ENCODE assay signal across 8 mouse cellular contexts in genomic region chr10:84754851-84755785, GRCm38 (mm10). TPM values are rescaled to one million over a fixed set of nuclear protein-coding genes. Genes with fewer than 3 reads are reported as not detected.
DNase-seq lines count a peak whose midpoint lies in the region; ATAC-seq and TF ChIP-seq lines count a peak whose summit lies in the region.

No protein-coding gene starts in this region.

- no peaks in the 10 kb centered on the region for H3K9me3 ChIP-seq in lung, embryonic 15.5 days
- H3K9me3 ChIP-seq in heart, postnatal 0 days (replicated peaks; ENCODE audit: control insufficient read depth, low read length), result no peaks in the 10 kb centered on the region
- no peaks in the 10 kb centered on the region for H3K9me3 ChIP-seq in liver, embryonic 12.5 days (replicated peaks)

- no peaks in the 10 kb centered on the region for H3K36me3 ChIP-seq in lung, embryonic 15.5 days
- no peaks in the 10 kb centered on the region for H3K36me3 ChIP-seq in heart, postnatal 0 days (replicated peaks; ENCODE audit: control insufficient read depth, insufficient read depth, low read length)
- H3K36me3 ChIP-seq in liver, embryonic 12.5 days, result no peaks in the 10 kb centered on the region

- H3K27ac ChIP-seq in lung, embryonic 15.5 days, result no peak overlapping the region
- no peak overlapping the region for H3K27ac ChIP-seq in heart, postnatal 0 days (ENCODE audit: low read depth)
- no peak overlapping the region for H3K27ac ChIP-seq in liver, embryonic 12.5 days

- peak overlapping the region; percentile 55 for H3K4me2 ChIP-seq in lung, embryonic 15.5 days
- peak overlapping the region; percentile 56 for H3K4me2 ChIP-seq in heart, postnatal 0 days (ENCODE audit: low read depth, low read length)
- H3K4me2 ChIP-seq in liver, embryonic 12.5 days, result peak overlapping the region; percentile 51

- H3K4me1 ChIP-seq in lung, embryonic 15.5 days, result peaks cover 36% of the 10 kb centered on the region
- peaks cover 4% of the 10 kb centered on the region for H3K4me1 ChIP-seq in lung, adult 2 months (ENCODE audit: control insufficient read depth, insufficient read depth, low read length)
- H3K4me1 ChIP-seq in heart, postnatal 0 days (ENCODE audit: control insufficient read depth, insufficient read depth), result peaks cover 23% of the 10 kb centered on the region
- H3K4me1 ChIP-seq in liver, embryonic 12.5 days, result peaks cover 10% of the 10 kb centered on the region; the same call in 1 of the 2 replicates

- no peak for TF ChIP-seq CTCF in lung, adult 2 months (IDR thresholded peaks at IDR 0.05; ENCODE audit: insufficient read depth, low read length)
- TF ChIP-seq CTCF in heart, postnatal 0 days (IDR thresholded peaks at IDR 0.05; ENCODE audit: low read depth), result no peak

- 1% methylated on average over 65 of the region's 66 CpGs for WGBS in lung, embryonic 15.5 days
- 3% methylated on average over 66 of the region's 66 CpGs for WGBS in lung, adult 2 months
- WGBS in heart, postnatal 0 days, result 2% methylated on average over 61 of the region's 66 CpGs
- 2% methylated on average over 62 of the region's 66 CpGs for WGBS in liver, embryonic 12.5 days (ENCODE audit: insufficient replicate concordance)

- peak overlapping the region; percentile 27 for H3K4me3 ChIP-seq in lung, embryonic 15.5 days
- H3K4me3 ChIP-seq in lung, adult 2 months (replicated peaks; ENCODE audit: extremely low read depth, low read depth, low read length), result no peak overlapping the region
- peak overlapping the region; percentile 38 for H3K4me3 ChIP-seq in heart, postnatal 0 days (ENCODE audit: low read depth, low read length)
- peak overlapping the region; percentile 35 for H3K4me3 ChIP-seq in liver, embryonic 12.5 days

- no peak for TF ChIP-seq EP300 in heart, postnatal 0 days (IDR thresholded peaks at IDR 0.05; ENCODE audit: low read depth)

- TF ChIP-seq POLR2A in lung, adult 2 months (IDR thresholded peaks at IDR 0.05; ENCODE audit: borderline replicate concordance, extremely low read depth, low read depth, low read length), result no peak

- no peak for ATAC-seq in lung, embryonic 15.5 days (ENCODE audit: borderline replicate concordance, extremely low read depth, low FRiP score, low TSS enrichment)
- ATAC-seq in heart, postnatal 0 days (ENCODE audit: insufficient read depth, low read depth), result peak; percentile 55; the same call in 1 of the 2 replicates
- ATAC-seq in liver, embryonic 12.5 days, result no peak

- peaks cover 91% of the 10 kb centered on the region for H3K27me3 ChIP-seq in lung, embryonic 15.5 days
- peaks cover 93% of the 10 kb centered on the region for H3K27me3 ChIP-seq in heart, postnatal 0 days (ENCODE audit: control insufficient read depth, insufficient read depth, low read length)
- H3K27me3 ChIP-seq in liver, embryonic 12.5 days (replicated peaks), result peaks cover 92% of the 10 kb centered on the region

- DNase-seq in lung, adult 2 months, result no peak
- peak; percentile 89 for DNase-seq in embryo, embryonic 11 days
- DNase-seq in heart, postnatal 0 days (ENCODE audit: low spot score), result no peak
- DNase-seq in retina, postnatal 1 day, result peak; percentile 80
- DNase-seq in urinary bladder, adult 2 months (ENCODE audit: low spot score), result no peak
- DNase-seq in spleen, adult 18-20 months, result no peak

- H3K9ac ChIP-seq in lung, embryonic 15.5 days, result no peak overlapping the region
- no peak overlapping the region for H3K9ac ChIP-seq in heart, postnatal 0 days (replicated peaks; ENCODE audit: low read depth, low read length)
- H3K9ac ChIP-seq in liver, embryonic 12.5 days, result no peak overlapping the region

RNA-seq across cellular contexts. Expression of gene Rfx4, which starts 0.7 kb away (rescaled TPM):
- polyA plus RNA-seq in lung, embryonic 15.5 days (2015; fragmentation: Nextera tagmentation; extraction: Ambion mirVana), result not detected in 2 replicates
- 0.05 and 0.13 TPM in 2 replicates for polyA plus RNA-seq in lung, adult 2 months (2012; rRNA removed)
- not detected in 2 replicates for total RNA-seq in heart, postnatal 0 days (2014; rRNA removed; ENCODE audit: low replicate concordance)
- polyA plus RNA-seq in heart, postnatal 0 days (2015; fragmentation: Nextera tagmentation; extraction: Ambion mirVana), result not detected in 2 replicates
- not detected in 2 replicates for polyA plus RNA-seq in liver, embryonic 12.5 days (2016; fragmentation: Nextera tagmentation; extraction: Ambion mirVana)
- 0.06 TPM in 1 of 2 replicates, not detected in the other for polyA plus RNA-seq in urinary bladder, adult 2 months (2012; rRNA removed)

Comparison
In these comparisons a context has a peak if more than half of its experiments do, and no peak if none do; other contexts are left out.
1. DNase-seq: peak in embryo, embryonic 11 days (single experiment) and retina, postnatal 1 day (single experiment); none in lung, adult 2 months (single experiment), heart, postnatal 0 days (single experiment), urinary bladder, adult 2 months (single experiment) and spleen, adult 18-20 months (0 of 2).
2. Peak in every context shown above with its lines, with median percentiles within 50 percentile points of each other: H3K4me2 ChIP-seq.